Mouse (Mus musculus): Measurements from ENCODE around the gene Mfap1b. TPM values are rescaled to one million over a fixed set of nuclear protein-coding genes. Genes with fewer than 3 reads are reported as not detected.

Mfap1b gene
- total and polyA plus RNA-seq, 2 experiments from 2014 or later: 13.4 to 35.9 TPM

DNA sequence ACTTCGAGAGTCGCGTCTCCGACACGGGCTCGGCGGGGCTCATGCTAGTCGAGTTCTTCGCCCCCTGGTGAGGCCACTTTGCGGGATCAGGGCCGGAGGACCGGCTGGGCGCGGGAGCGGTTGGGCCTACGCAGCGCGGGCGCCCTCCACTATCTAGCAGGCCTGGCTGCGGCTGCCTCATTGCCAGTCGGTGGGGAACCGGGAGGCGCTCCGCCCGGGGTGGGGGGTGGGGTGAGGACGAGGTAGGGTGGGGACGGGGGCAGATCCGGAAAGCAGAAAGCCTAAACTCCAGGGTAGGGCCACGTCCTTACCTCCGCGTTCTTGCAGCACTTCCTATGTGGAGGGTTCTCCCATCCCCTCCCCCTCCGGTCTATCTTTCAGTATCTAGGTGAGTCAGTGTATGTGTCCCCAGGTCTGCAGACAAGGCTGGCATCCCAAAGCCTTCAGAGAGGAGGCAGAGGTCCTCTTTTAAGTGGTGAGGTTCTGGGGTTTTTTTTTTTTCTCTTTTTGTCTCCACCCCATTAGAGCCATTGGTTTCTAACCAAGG lies 59.7 kb downstream of the Mfap1b start:
- H3K4me1 ChIP-seq (ENCODE audit: control insufficient read depth, insufficient read depth): peaks cover 19% of the 10 kb centered on the region; the same call in 1 of the 2 replicates
- peak overlapping the region; percentile 80 for H3K4me3 ChIP-seq (ENCODE audit: low read depth, low read length)
- peak; percentile 27 for DNase-seq (ENCODE audit: low spot score)
- TF ChIP-seq EP300 (IDR thresholded peaks at IDR 0.05; ENCODE audit: low read depth) (no peak), CTCF (IDR thresholded peaks at IDR 0.05; ENCODE audit: low read depth) (no peak)
- WGBS: 0% methylated on average over 32 of the region's 32 CpGs
- H3K4me2 ChIP-seq (ENCODE audit: low read depth, low read length): peak overlapping the region; percentile 72
- H3K27me3 ChIP-seq (ENCODE audit: control insufficient read depth, insufficient read depth, low read length): no peaks in the 10 kb centered on the region
- H3K27ac ChIP-seq (ENCODE audit: low read depth): peak overlapping the region; percentile 97
- peak; percentile 10 for ATAC-seq (ENCODE audit: insufficient read depth, low read depth)
- no peaks in the 10 kb centered on the region for H3K9me3 ChIP-seq (replicated peaks; ENCODE audit: control insufficient read depth, low read length)
- peak overlapping the region; percentile 91 for H3K9ac ChIP-seq (replicated peaks; ENCODE audit: low read depth, low read length)
- H3K36me3 ChIP-seq (replicated peaks; ENCODE audit: control insufficient read depth, insufficient read depth, low read length): peaks cover 19% of the 10 kb centered on the region

DNA sequence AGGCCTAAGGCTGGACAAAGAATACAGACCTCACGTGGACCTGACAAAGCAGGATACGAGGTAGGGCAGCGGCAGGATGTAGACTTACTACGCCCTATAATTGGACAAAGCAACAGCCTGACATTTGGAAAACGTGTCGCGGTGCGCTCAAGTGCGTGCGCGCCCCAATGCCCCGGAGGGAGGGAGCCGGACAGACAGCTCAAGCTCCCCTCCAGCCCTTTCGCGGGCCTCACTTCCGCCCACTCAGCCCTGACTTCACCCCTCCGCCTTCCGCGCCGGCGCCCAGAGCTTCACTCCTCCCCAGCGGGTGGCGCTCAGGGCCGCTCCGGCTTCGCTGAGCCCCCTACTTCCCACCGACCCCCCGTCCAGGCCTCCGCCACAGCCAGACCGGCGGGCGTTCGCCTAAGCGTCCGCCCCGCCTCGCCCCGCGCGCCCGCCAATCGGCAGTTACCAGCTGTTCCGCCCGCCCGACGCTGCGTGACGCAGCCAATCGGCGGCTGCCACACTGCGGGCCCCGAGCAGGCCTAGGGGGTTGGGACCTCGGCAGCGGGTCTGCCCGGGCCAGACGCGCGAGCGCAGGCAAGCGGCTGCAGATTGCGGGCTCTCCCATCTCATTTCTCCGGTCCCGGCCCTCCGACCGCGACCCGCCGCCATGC lies 60.4 kb downstream of the Mfap1b start, which contains the start of the genes Pdia3 and Catsper2:
Gene Pdia3 (plus strand): TSS at position 389 of the 656 bp plus-strand sequence.
Gene Catsper2 (minus strand): TSS at position 406 of the 656 bp plus-strand sequence.
- H3K36me3 ChIP-seq (replicated peaks; ENCODE audit: control insufficient read depth, insufficient read depth, low read length): peaks cover 12% of the 10 kb centered on the region
- H3K27me3 ChIP-seq (ENCODE audit: control insufficient read depth, insufficient read depth, low read length): no peaks in the 10 kb centered on the region
- H3K4me1 ChIP-seq (ENCODE audit: control insufficient read depth, insufficient read depth): peaks cover 19% of the 10 kb centered on the region; the same call in 1 of the 2 replicates
- H3K9me3 ChIP-seq (replicated peaks; ENCODE audit: control insufficient read depth, low read length): no peaks in the 10 kb centered on the region
- DNase-seq (ENCODE audit: low spot score) (peak; percentile 96), ATAC-seq (ENCODE audit: insufficient read depth, low read depth) (peak; percentile 96)
- peak within 1 kb of the TSS; percentile 72 for H3K4me2 ChIP-seq (ENCODE audit: low read depth, low read length)
- H3K9ac ChIP-seq (replicated peaks; ENCODE audit: low read depth, low read length): peak within 1 kb of the TSS; percentile 91
- H3K4me3 ChIP-seq (ENCODE audit: low read depth, low read length): peak within 1 kb of the TSS; percentile 80
- TF ChIP-seq EP300 (IDR thresholded peaks at IDR 0.05; ENCODE audit: low read depth) (no peak), CTCF (IDR thresholded peaks at IDR 0.05; ENCODE audit: low read depth) (peak; percentile 47)
- under 1% methylated on average over 66 of the region's 68 CpGs for WGBS
- H3K27ac ChIP-seq (ENCODE audit: low read depth): peak within 1 kb of the TSS; percentile 97

DNA sequence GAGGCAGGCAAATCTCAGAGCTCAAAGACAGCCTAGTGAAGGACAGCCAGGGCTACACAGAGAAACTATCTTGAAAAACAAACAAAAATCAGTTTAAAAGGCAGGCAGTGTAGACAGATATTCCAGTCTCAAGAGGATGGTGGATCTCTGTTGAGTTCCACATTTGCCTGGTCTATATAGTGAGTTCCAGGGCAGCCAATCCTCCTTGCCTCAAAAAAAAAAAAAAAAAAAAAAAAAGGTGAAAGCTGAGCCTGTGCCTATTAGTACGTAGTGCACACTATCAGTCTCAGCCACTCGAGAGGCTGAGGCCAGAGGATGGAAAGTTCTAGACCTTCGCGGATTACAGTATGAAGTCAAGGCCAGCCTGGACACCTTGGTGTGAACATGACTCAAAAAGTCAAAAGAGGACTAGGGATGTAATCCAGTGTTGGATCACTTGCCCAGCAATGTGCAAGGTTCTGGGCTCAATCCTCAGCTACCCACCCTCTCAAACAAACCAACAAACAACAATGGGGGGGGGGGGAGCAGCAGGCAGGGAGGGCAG lies 61.0 kb downstream of the Mfap1b start:
- H3K9ac ChIP-seq (replicated peaks; ENCODE audit: low read depth, low read length): peak overlapping the region; percentile 91
- peaks cover 6% of the 10 kb centered on the region; the same call in 1 of the 2 replicates for H3K36me3 ChIP-seq (replicated peaks; ENCODE audit: control insufficient read depth, insufficient read depth, low read length)
- H3K4me3 ChIP-seq (ENCODE audit: low read depth, low read length): peak overlapping the region; percentile 80
- DNase-seq (ENCODE audit: low spot score) (no peak), ATAC-seq (ENCODE audit: insufficient read depth, low read depth) (no peak)
- H3K4me1 ChIP-seq (ENCODE audit: control insufficient read depth, insufficient read depth): peaks cover 19% of the 10 kb centered on the region; the same call in 1 of the 2 replicates
- no peaks in the 10 kb centered on the region for H3K9me3 ChIP-seq (replicated peaks; ENCODE audit: control insufficient read depth, low read length)
- 4% methylated on average over 4 of the region's 4 CpGs for WGBS
- peak overlapping the region; percentile 72 for H3K4me2 ChIP-seq (ENCODE audit: low read depth, low read length)
- peak overlapping the region; percentile 97 for H3K27ac ChIP-seq (ENCODE audit: low read depth)
- H3K27me3 ChIP-seq (ENCODE audit: control insufficient read depth, insufficient read depth, low read length): no peaks in the 10 kb centered on the region
- TF ChIP-seq EP300 (IDR thresholded peaks at IDR 0.05; ENCODE audit: low read depth) (no peak), CTCF (IDR thresholded peaks at IDR 0.05; ENCODE audit: low read depth) (no peak)

Small RNAs within 50 kb of the gene (microRNA-seq; reads per million reads assigned to microRNA genes)
- gene Gm22953: not detected

Other genes with a start within 250 kb of the Mfap1b start
- gene Trp53bp1, start 202.7 kb downstream of the Mfap1b start, total RNA-seq (2014; rRNA removed; ENCODE audit: low replicate concordance): 74.4 and 79.6 TPM in 2 replicates
- gene Trp53bp1, start 202.7 kb downstream of the Mfap1b start, polyA plus RNA-seq (2015; fragmentation: Nextera tagmentation; extraction: Ambion mirVana): 18.5 and 20.3 TPM in 2 replicates
- 14.5 and 24.9 TPM in 2 replicates for gene Map1a, start 184.5 kb downstream of the Mfap1b start, total RNA-seq (2014; rRNA removed; ENCODE audit: low replicate concordance)
- gene Map1a, start 184.5 kb downstream of the Mfap1b start, polyA plus RNA-seq (2015; fragmentation: Nextera tagmentation; extraction: Ambion mirVana): 3.7 and 4.8 TPM in 2 replicates
- 4.4 and 5.2 TPM in 2 replicates for gene Ppip5k1, start 118.7 kb downstream of the Mfap1b start, total RNA-seq (2014; rRNA removed; ENCODE audit: low replicate concordance)
- 8.5 and 9.0 TPM in 2 replicates for gene Ppip5k1, start 118.7 kb downstream of the Mfap1b start, polyA plus RNA-seq (2015; fragmentation: Nextera tagmentation; extraction: Ambion mirVana)
- 0.54 and 1.4 TPM in 2 replicates for gene Ckmt1, start 116.4 kb downstream of the Mfap1b start, total RNA-seq (2014; rRNA removed; ENCODE audit: low replicate concordance)
- gene Ckmt1, start 116.4 kb downstream of the Mfap1b start, polyA plus RNA-seq (2015; fragmentation: Nextera tagmentation; extraction: Ambion mirVana): 2.6 TPM in 2 replicates
- gene Strc, start 86.9 kb downstream of the Mfap1b start, total RNA-seq (2014; rRNA removed; ENCODE audit: low replicate concordance): not detected in 2 replicates
- not detected in 2 replicates for gene Strc, start 86.9 kb downstream of the Mfap1b start, polyA plus RNA-seq (2015; fragmentation: Nextera tagmentation; extraction: Ambion mirVana)
- 35.6 and 44.2 TPM in 2 replicates for gene Pdia3, start 60.3 kb downstream of the Mfap1b start, total RNA-seq (2014; rRNA removed; ENCODE audit: low replicate concordance)
- 211 and 237 TPM in 2 replicates for gene Pdia3, start 60.3 kb downstream of the Mfap1b start, polyA plus RNA-seq (2015; fragmentation: Nextera tagmentation; extraction: Ambion mirVana)
- 1.3 and 3.7 TPM in 2 replicates for gene Catsper2, start 60.3 kb downstream of the Mfap1b start, total RNA-seq (2014; rRNA removed; ENCODE audit: low replicate concordance)
- 4.5 and 5.2 TPM in 2 replicates for gene Catsper2, start 60.3 kb downstream of the Mfap1b start, polyA plus RNA-seq (2015; fragmentation: Nextera tagmentation; extraction: Ambion mirVana)
- gene Ell3, start 29.8 kb downstream of the Mfap1b start, total RNA-seq (2014; rRNA removed; ENCODE audit: low replicate concordance): not detected in 2 replicates
- 0.36 and 0.55 TPM in 2 replicates for gene Ell3, start 29.8 kb downstream of the Mfap1b start, polyA plus RNA-seq (2015; fragmentation: Nextera tagmentation; extraction: Ambion mirVana)
- gene Serf2, start 24.9 kb downstream of the Mfap1b start, total RNA-seq (2014; rRNA removed; ENCODE audit: low replicate concordance): 1,358 and 1,465 TPM in 2 replicates
- gene Serf2, start 24.9 kb downstream of the Mfap1b start, polyA plus RNA-seq (2015; fragmentation: Nextera tagmentation; extraction: Ambion mirVana): 616 and 625 TPM in 2 replicates
- 1.6 and 4.1 TPM in 2 replicates for gene Hypk, start 20.8 kb downstream of the Mfap1b start, total RNA-seq (2014; rRNA removed; ENCODE audit: low replicate concordance)
- gene Hypk, start 20.8 kb downstream of the Mfap1b start, polyA plus RNA-seq (2015; fragmentation: Nextera tagmentation; extraction: Ambion mirVana): 105 and 111 TPM in 2 replicates
- 0.39 TPM in 1 of 2 replicates, not detected in the other for gene Serinc4, start 17.3 kb downstream of the Mfap1b start, total RNA-seq (2014; rRNA removed; ENCODE audit: low replicate concordance)
- 0.04 and 0.12 TPM in 2 replicates for gene Serinc4, start 17.3 kb downstream of the Mfap1b start, polyA plus RNA-seq (2015; fragmentation: Nextera tagmentation; extraction: Ambion mirVana)
- gene Mfap1a, start 32.6 kb upstream of the Mfap1b start, total RNA-seq (2014; rRNA removed; ENCODE audit: low replicate concordance): 9.5 and 9.8 TPM in 2 replicates
- gene Mfap1a, start 32.6 kb upstream of the Mfap1b start, polyA plus RNA-seq (2015; fragmentation: Nextera tagmentation; extraction: Ambion mirVana): 15.7 and 16.0 TPM in 2 replicates
- 7.6 and 9.5 TPM in 2 replicates for gene Wdr76, start 32.7 kb upstream of the Mfap1b start, total RNA-seq (2014; rRNA removed; ENCODE audit: low replicate concordance)
- gene Wdr76, start 32.7 kb upstream of the Mfap1b start, polyA plus RNA-seq (2015; fragmentation: Nextera tagmentation; extraction: Ambion mirVana): 3.4 and 4.0 TPM in 2 replicates